Mouse (Mus musculus) heart, postnatal 0 days (tissue): ENCODE results near the gene March11. TPM values are rescaled to one million over a fixed set of nuclear protein-coding genes. Genes with fewer than 3 reads are reported as not detected.

Source experiments
- ATAC-seq: fragments of 200-750 bp; cut with Nextera tagmentation; 2 replicates; pipeline ENCODE4 v1.8.0; 2017; ENCODE audit warnings: low read depth, moderate number of reproducible peaks, moderate library complexity; ENCODE audit not compliant: insufficient read depth
- DNase-seq: peaks from one replicate; pipeline ENCODE4 v3.0.0-alpha.2; 2016; ENCODE audit warnings: low spot score
- H3K27ac ChIP-seq: fragments of 300-500 bp; sonication (generic); 2 replicates; pipeline ENCODE4 v1.5.1; 2014; ENCODE audit warnings: low read depth, mild to moderate bottlenecking
- H3K27me3 ChIP-seq: fragments of 300-500 bp; sonication (generic); 2 replicates; pipeline ENCODE4 v1.6.1; 2014; ENCODE audit warnings: low read length, mixed read lengths; ENCODE audit not compliant: control insufficient read depth, insufficient read depth
- H3K36me3 ChIP-seq: fragments of 300-500 bp; sonication (generic); replicated peaks from 2 replicates; pipeline ENCODE4 v1.6.1; 2014; ENCODE audit warnings: low read length, mixed read lengths; ENCODE audit not compliant: control insufficient read depth, insufficient read depth
- H3K4me1 ChIP-seq: fragments of 300-500 bp; sonication (generic); 2 replicates; pipeline ENCODE4 v1.6.1; 2014; ENCODE audit warnings: antibody characterized with exemption; ENCODE audit not compliant: control insufficient read depth, insufficient read depth
- H3K4me2 ChIP-seq: fragments of 300-500 bp; sonication (generic); 2 replicates; pipeline ENCODE4 v1.6.1; 2014; ENCODE audit warnings: low read depth, mild to moderate bottlenecking, low read length, moderate library complexity
- H3K4me3 ChIP-seq: fragments of 300-500 bp; sonication (generic); 2 replicates; pipeline ENCODE4 v1.5.1; 2014; ENCODE audit warnings: low read depth, low read length
- H3K9ac ChIP-seq: fragments of 300-500 bp; sonication (generic); replicated peaks from 2 replicates; pipeline ENCODE4 v1.6.1; 2014; ENCODE audit warnings: low read depth, low read length, mixed read lengths
- H3K9me3 ChIP-seq: fragments of 300-500 bp; sonication (generic); replicated peaks from 2 replicates; pipeline ENCODE4 v1.6.1; 2016; ENCODE audit warnings: low read length; ENCODE audit not compliant: control insufficient read depth
- CTCF ChIP-seq: IDR thresholded peaks from 2 replicates; pipeline ENCODE4 v1.5.1; 2016; ENCODE audit warnings: antibody characterized with exemption, control low read depth, low read depth
- EP300 ChIP-seq: IDR thresholded peaks from 2 replicates; pipeline ENCODE4 v1.6.1; 2016; ENCODE audit warnings: antibody characterized with exemption, low read depth
- WGBS: fragments of 180-500 bp; shearing (Covaris S2); extraction: QIAGEN DNeasy Blood & Tissue Kit; methylation state at CpG from one replicate; pipeline ENCODE4 v1.1.7; 2014; 5-methylcytosine and 5-hydroxymethylcytosine counted together
- polyA plus RNA-seq: library from polyadenylated mRNA; unstranded; fragments of >200 nt; fragmentation: Nextera tagmentation; extraction: Ambion mirVana; gene quantifications from 2 replicates; pipeline ENCODE4 v1.2.1, GENCODE M21; 2015
- total RNA-seq: library from RNA; depleted of rRNA; stranded (reverse); fragments of >200 nt; gene quantifications from 2 replicates; pipeline ENCODE4 v1.2.3, GENCODE M21; 2014; ENCODE audit warnings: low replicate concordance

The March11 gene
- total and polyA plus RNA-seq, 2 experiments from 2014 or later: 0.12 TPM; not detected in 1

- DNase-seq: no peak
- Histone ChIP-seq H3K4me1 (no peaks in the 10 kb centered on the region), H3K9ac (no peak overlapping the region), H3K4me3 (no peak overlapping the region), H3K36me3 (no peaks in the 10 kb centered on the region), H3K9me3 (no peaks in the 10 kb centered on the region), H3K27ac (no peak overlapping the region), H3K27me3 (no peaks in the 10 kb centered on the region), H3K4me2 (no peak overlapping the region)
- 69% methylated on average over 7 of the region's 7 CpGs for WGBS
- no peak for TF ChIP-seq CTCF
- no peak for TF ChIP-seq EP300
- ATAC-seq: no peak
Observed at GRCm38 (mm10) chr15:26435725-26436124, 126.9 kb downstream of the March11 start.

GRCm38 (mm10) chr15:26437113-26437512, 128.3 kb downstream of the March11 start:
- no peak overlapping the region for H3K9ac ChIP-seq
- no peak for ATAC-seq
- DNase-seq: no peak

More at GRCm38 (mm10) chr15:26437113-26437512, 128.3 kb downstream of the March11 start:
- Histone ChIP-seq H3K36me3 (no peaks in the 10 kb centered on the region), H3K4me1 (no peaks in the 10 kb centered on the region), H3K9me3 (no peaks in the 10 kb centered on the region), H3K27ac (no peak overlapping the region), H3K27me3 (no peaks in the 10 kb centered on the region), H3K4me3 (no peak overlapping the region), H3K4me2 (no peak overlapping the region)
- 58% methylated on average over 2 of the region's 2 CpGs for WGBS
- no peak for TF ChIP-seq EP300
- TF ChIP-seq CTCF: no peak
